Mouse (Mus musculus): ENCODE results near the gene Tsc1.

The Tsc1 gene

GRCm38 (mm10) chr2:28640461-28641424 is at the start of gene Tsc1:
Tsc1 (plus strand) TSS chr2:28641228.
- in situ Hi-C loops (cut with MboI, MseI): no loop called here

GRCm38 (mm10) chr2:28591479-28591878 is 49.5 kb upstream of the Tsc1 start:
- in situ Hi-C loops (cut with MboI, MseI): loop anchor here (10.0 kb wide), 1 partner anchor 453 kb away; no protein-coding TSS in a partner anchor

- in situ Hi-C loops (cut with MboI, MseI): loop anchor here (10.0 kb wide), 1 partner anchor 452 kb away; no protein-coding TSS in a partner anchor
These were observed 48.2 kb upstream of the Tsc1 start for GRCm38 (mm10) chr2:28592809-28593208.

GRCm38 (mm10) chr2:28596021-28596420 is 45.0 kb upstream of the Tsc1 start:
- in situ Hi-C loops (cut with MboI, MseI): loop anchor here (10.0 kb wide), 1 partner anchor 449 kb away; no protein-coding TSS in a partner anchor

GRCm38 (mm10) chr2:28596998-28597397 is 44.0 kb upstream of the Tsc1 start:
- in situ Hi-C loops (cut with MboI, MseI): loop anchor here (10.0 kb wide), 1 partner anchor 448 kb away; no protein-coding TSS in a partner anchor

- in situ Hi-C loops (cut with MboI, MseI): loop anchor here (10.0 kb wide), 1 partner anchor 447 kb away; no protein-coding TSS in a partner anchor
These were observed 43.1 kb upstream of the Tsc1 start for GRCm38 (mm10) chr2:28597733-28598547.

- in situ Hi-C loops (cut with MboI, MseI): loop anchor here (10.0 kb wide), 1 partner anchor 446 kb away; no protein-coding TSS in a partner anchor
These were observed 42.1 kb upstream of the Tsc1 start for GRCm38 (mm10) chr2:28598692-28599568.

- in situ Hi-C loops (cut with MboI, MseI): loop anchor here (10.0 kb wide), 1 partner anchor 445 kb away; no protein-coding TSS in a partner anchor
These were observed 41.5 kb upstream of the Tsc1 start for GRCm38 (mm10) chr2:28599569-28599900.

GRCm38 (mm10) chr2:28601720-28602590 is 39.1 kb upstream of the Tsc1 start:
- in situ Hi-C loops (cut with MboI, MseI): no loop called here

GRCm38 (mm10) chr2:28603542-28603941 is 37.5 kb upstream of the Tsc1 start:
- in situ Hi-C loops (cut with MboI, MseI): no loop called here

GRCm38 (mm10) chr2:28605789-28606541 is 35.1 kb upstream of the Tsc1 start:
- in situ Hi-C loops (cut with MboI, MseI): no loop called here

- in situ Hi-C loops (cut with MboI, MseI): no loop called here
These were observed 34.3 kb upstream of the Tsc1 start for GRCm38 (mm10) chr2:28606601-28607340.

- in situ Hi-C loops (cut with MboI, MseI): no loop called here
These were observed 33.5 kb upstream of the Tsc1 start for GRCm38 (mm10) chr2:28607341-28608165.

GRCm38 (mm10) chr2:28609851-28610250 is 31.2 kb upstream of the Tsc1 start:
- in situ Hi-C loops (cut with MboI, MseI): no loop called here

GRCm38 (mm10) chr2:28610716-28611406 is 30.2 kb upstream of the Tsc1 start:
- in situ Hi-C loops (cut with MboI, MseI): no loop called here

GRCm38 (mm10) chr2:28611407-28611787 is 29.6 kb upstream of the Tsc1 start:
- in situ Hi-C loops (cut with MboI, MseI): no loop called here

GRCm38 (mm10) chr2:28612436-28613063 is 28.5 kb upstream of the Tsc1 start:
- in situ Hi-C loops (cut with MboI, MseI): no loop called here
